Mouse (Mus musculus) adrenal gland, postnatal 4 days (tissue): ENCODE results near the gene Gm44805. TPM values are rescaled to one million over a fixed set of nuclear protein-coding genes. Genes with fewer than 3 reads are reported as not detected.
"Not testable (repeated sequence)": the region's sequence is repeated elsewhere in the genome, so short reads cannot be mapped to it uniquely, and the experiment has no call there.

Experiments
- DNase-seq, 2 experiments: peaks; one replicate each; pipeline ENCODE4 v3.0.0; 2021 to 2022; ENCODE audit warnings: low spot score in 2 of 2, mixed read lengths in 2 of 2
- total RNA-seq, 2 experiments: library from RNA; stranded (reverse); gene quantifications; 2 replicates each; pipeline ENCODE4 v1.2.3; 2021

Gm44805 gene
- total RNA-seq, 2 experiments from 2014 or later, result 3.2 to 9.1 TPM

- DNase-seq, result no peak
Observed at GRCm38 (mm10) chr7:19699827-19700148, 18.6 kb upstream of the Gm44805 start.

- peak in 1 of 2 experiments; percentile 54 for DNase-seq
Observed at GRCm38 (mm10) chr7:19698907-19699826, 17.9 kb upstream of the Gm44805 start, which contains the start of gene Apoe. Gene Apoe (minus strand): TSS chr7:19699188.

GRCm38 (mm10) chr7:19697949-19698906 is 17.0 kb upstream of the Gm44805 start:
- no peak for DNase-seq

GRCm38 (mm10) chr7:19696336-19696873 is 15.2 kb upstream of the Gm44805 start:
- no peak for DNase-seq

GRCm38 (mm10) chr7:19695881-19696280 is 14.7 kb upstream of the Gm44805 start:
- DNase-seq, result no peak

- DNase-seq, result no peak
Observed at GRCm38 (mm10) chr7:19695213-19695594, 14.0 kb upstream of the Gm44805 start.

- no peak for DNase-seq
Observed at GRCm38 (mm10) chr7:19694336-19695212, 13.4 kb upstream of the Gm44805 start.

- DNase-seq, result peak in 1 of 2 experiments; percentile 50
Observed at GRCm38 (mm10) chr7:19693421-19693820, 12.2 kb upstream of the Gm44805 start.

- DNase-seq, result no peak
Observed at GRCm38 (mm10) chr7:19691873-19692865, 10.9 kb upstream of the Gm44805 start, which contains the start of gene Apoc1. Gene Apoc1 (minus strand): TSS chr7:19692660.

GRCm38 (mm10) chr7:19691434-19691833 is 10.2 kb upstream of the Gm44805 start:
- no peak for DNase-seq

- no peak for DNase-seq
Observed at GRCm38 (mm10) chr7:19690845-19691244, 9.6 kb upstream of the Gm44805 start.

GRCm38 (mm10) chr7:19688611-19689010 is 7.4 kb upstream of the Gm44805 start:
- DNase-seq, result no peak

GRCm38 (mm10) chr7:19688101-19688500 is 6.9 kb upstream of the Gm44805 start:
- no peak for DNase-seq

- not testable (repeated sequence) for DNase-seq
Observed at GRCm38 (mm10) chr7:19686927-19687583, 5.8 kb upstream of the Gm44805 start.

- DNase-seq, result no peak
Observed at GRCm38 (mm10) chr7:19686521-19686920, 5.3 kb upstream of the Gm44805 start.

- DNase-seq, result no peak
Observed at GRCm38 (mm10) chr7:19685374-19685773, 4.2 kb upstream of the Gm44805 start.

GRCm38 (mm10) chr7:19683771-19684201 is 2.6 kb upstream of the Gm44805 start:
- no peak for DNase-seq

GRCm38 (mm10) chr7:19682979-19683378 is 1.8 kb upstream of the Gm44805 start:
- DNase-seq, result no peak

- no peak for DNase-seq
Observed at GRCm38 (mm10) chr7:19680702-19681101, 521 bp downstream of the Gm44805 start.
